Mouse (Mus musculus): Measurements from ENCODE around the gene Sec23b. TPM values are rescaled to one million over a fixed set of nuclear protein-coding genes. Genes with fewer than 3 reads are reported as not detected.
"Not testable (repeated sequence)": the region's sequence is repeated elsewhere in the genome, so short reads cannot be mapped to it uniquely, and the experiment has no call there.

Sec23b gene
- 100 to 1,000 TPM in 1 of 2 experiments, 10 to 100 TPM in 1; 89.6 to 101 TPM for total RNA-seq (2021)
- long read RNA-seq, experiment 1, transcript Sec23b-201 (20 exons, 2,779 nt): major isoform, 16 of 83 reads
- long read RNA-seq, experiment 1, partial matches to known transcripts: 28 of 83 reads
- long read RNA-seq, experiment 1, other reads (novel, unspliced or antisense): 39 of 83 reads
- long read RNA-seq, experiment 2, transcript Sec23b-201 (20 exons, 2,779 nt): major isoform, 10 of 31 reads
- long read RNA-seq, experiment 2, partial matches to known transcripts: 2 of 31 reads
- long read RNA-seq, experiment 2, other reads (novel, unspliced or antisense): 19 of 31 reads

GRCm38 (mm10) chr2:144555820-144556552 lies at the start of gene Sec23b:
Sec23b (plus strand) TSS chr2:144556229.
- peak; percentile 96 to 97 for DNase-seq

DNA sequence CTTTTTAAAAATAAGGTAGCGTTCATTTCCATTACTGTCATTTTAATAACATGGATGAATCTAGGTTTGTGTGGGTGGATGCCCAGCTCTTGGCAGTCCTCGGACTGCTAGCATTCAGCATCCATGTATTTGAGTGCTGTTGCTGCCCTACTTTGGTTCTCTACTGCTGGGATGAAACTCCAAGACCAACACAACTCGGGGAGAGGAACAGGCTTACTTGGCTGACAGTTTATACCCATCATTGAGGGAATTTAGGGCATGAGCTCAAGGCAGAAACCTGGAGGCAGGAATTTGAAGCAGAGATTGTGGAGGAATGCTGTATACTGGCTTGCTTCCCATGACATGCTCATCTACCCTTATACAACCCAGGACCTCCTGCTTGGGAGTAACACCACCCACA lies 41.4 kb upstream of the Sec23b start:
- no peak for DNase-seq

DNA sequence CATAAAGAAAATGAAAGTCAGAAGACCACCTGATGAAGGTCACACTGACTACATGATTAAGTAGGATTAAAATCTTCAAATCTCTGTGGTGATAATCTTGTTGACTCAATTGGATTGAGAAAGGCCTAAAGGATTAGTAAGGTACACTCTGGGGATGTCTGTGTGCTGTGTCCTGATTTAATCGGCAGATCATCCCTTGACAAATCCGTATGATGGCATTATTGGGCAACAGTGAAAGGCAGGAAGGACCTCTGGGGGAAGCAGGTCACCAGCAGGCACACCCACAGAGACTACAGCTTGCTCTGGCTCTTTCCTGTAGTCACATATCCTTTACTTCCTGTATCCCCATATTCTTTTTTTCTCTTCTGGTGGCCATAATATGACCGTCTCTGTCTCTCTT lies 36.3 kb upstream of the Sec23b start:
- no peak for DNase-seq

DNA sequence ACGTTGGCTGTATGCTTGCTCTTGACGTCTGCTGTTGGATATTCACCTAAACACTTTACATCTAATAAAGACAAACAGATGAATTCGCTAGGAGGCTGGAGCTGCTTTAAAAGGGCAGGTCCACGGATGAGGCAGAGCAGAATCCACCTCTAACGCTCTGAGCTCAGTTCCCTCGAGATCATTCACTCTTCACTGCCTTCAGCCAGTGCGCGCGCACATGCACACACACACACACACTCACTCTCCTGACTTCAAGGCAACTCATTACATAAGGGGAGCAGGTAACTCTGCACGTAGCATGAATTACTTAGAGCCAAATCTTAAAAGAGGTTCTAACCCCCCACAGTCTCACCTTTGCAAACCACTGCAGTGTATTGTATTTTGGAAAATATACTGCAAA lies 30.2 kb upstream of the Sec23b start:
- DNase-seq: no peak

GRCm38 (mm10) chr2:144526981-144527820 lies 28.8 kb upstream of the Sec23b start, which contains the start of the genes Dzank1 and Polr3f:
Dzank1 (minus strand) TSS chr2:144527414.
Polr3f (plus strand) TSS chr2:144527718.
- peak; percentile 97 to 98 for DNase-seq

- no peak for DNase-seq
Observed at GRCm38 (mm10) chr2:144527821-144528174, 28.2 kb upstream of the Sec23b start.

DNA sequence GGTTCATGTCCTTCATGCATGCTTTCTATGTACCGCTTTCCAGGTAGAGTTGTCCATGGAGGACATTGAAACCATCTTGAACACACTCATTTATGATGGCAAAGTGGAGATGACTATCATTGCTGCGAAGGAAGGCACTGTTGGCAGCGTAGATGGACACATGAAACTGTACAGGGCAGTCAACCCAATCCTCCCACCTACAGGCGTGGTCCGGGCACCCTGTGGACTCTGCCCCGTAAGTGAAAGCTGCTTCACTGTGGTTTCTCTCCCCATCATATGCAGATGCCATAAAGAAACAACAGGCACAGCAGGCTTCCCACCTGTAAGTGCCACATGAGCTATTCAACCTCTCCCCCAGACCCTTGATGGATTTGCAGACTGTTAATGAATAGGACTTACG lies 18.9 kb upstream of the Sec23b start:
- no peak for DNase-seq

- no peak for DNase-seq
Observed at GRCm38 (mm10) chr2:144541246-144541645, 14.8 kb upstream of the Sec23b start.

DNA sequence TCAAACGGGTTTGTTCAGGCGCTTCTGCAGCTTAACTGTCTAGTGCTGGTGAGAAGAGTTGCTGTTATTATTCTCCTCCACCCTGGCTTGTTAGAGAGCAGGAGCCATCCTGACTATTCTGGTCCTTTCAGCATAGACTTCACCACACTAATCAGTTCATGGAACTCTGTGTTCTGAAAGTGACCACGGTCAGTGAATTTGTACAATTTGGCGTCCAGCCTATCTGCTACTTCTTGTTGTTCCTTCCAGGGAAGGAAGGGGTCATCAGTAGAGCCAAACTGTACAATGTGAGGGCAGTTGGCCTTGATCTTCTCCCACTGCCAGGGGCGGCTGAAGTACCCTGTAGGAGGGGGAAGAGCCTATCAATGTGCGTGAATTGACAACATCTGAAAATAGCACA lies 12.4 kb upstream of the Sec23b start:
- DNase-seq: peak in 1 of 2 experiments; percentile 31

- peak; percentile 18 to 45 for DNase-seq
Observed at GRCm38 (mm10) chr2:144544630-144545029, 11.4 kb upstream of the Sec23b start.

- no peak for DNase-seq
Observed at GRCm38 (mm10) chr2:144545061-144545460, 11.0 kb upstream of the Sec23b start.

- peak; percentile 13 to 34 for DNase-seq
Observed at GRCm38 (mm10) chr2:144545481-144545880, 10.5 kb upstream of the Sec23b start.

- DNase-seq: no peak
Observed at GRCm38 (mm10) chr2:144547559-144547958, 8.5 kb upstream of the Sec23b start.

DNA sequence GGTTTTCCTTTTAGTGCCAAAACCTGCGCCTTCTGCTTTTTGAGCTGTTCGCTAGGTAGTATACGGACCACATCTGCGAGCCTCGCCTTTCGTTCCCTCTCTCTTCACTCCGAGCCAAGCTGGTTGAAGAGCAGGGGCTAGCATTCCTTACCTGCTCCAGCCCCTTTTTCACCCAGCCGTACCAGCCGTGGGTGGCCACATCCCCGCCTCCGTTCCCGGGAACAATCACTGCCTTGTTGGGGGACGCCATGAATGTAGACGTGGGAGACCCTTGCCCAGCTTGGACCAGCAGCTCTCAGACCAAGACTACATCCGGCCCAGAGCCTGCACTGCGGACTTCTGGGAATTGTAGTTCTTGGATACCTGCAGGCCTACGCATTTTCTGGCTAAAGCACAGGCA lies 5.5 kb upstream of the Sec23b start, which contains the start of gene Rbbp9:
TSS of gene Rbbp9 (minus strand) at position 341 of the 400 bp plus-strand sequence.
- DNase-seq: peak; percentile 68 to 69

DNA sequence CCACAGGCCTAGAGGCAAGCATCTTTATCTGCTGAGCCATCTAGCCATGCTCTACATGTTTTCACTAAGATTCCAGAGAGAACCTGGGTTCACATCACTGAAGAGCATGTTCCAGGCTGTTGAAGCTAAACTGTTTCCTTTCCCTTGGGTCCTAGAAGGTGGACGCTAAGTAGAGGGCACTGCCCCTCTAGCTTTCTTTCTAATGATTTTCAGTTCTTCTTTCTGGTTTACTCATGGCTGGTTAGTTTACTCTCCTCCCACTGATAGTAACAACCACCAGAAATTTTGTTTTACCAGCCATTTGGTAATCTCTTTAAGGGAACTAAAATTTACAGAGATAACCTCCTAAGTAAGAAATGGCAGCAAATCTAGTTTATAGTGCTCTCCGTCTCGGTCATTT lies 2.1 kb upstream of the Sec23b start:
- DNase-seq: no peak

DNA sequence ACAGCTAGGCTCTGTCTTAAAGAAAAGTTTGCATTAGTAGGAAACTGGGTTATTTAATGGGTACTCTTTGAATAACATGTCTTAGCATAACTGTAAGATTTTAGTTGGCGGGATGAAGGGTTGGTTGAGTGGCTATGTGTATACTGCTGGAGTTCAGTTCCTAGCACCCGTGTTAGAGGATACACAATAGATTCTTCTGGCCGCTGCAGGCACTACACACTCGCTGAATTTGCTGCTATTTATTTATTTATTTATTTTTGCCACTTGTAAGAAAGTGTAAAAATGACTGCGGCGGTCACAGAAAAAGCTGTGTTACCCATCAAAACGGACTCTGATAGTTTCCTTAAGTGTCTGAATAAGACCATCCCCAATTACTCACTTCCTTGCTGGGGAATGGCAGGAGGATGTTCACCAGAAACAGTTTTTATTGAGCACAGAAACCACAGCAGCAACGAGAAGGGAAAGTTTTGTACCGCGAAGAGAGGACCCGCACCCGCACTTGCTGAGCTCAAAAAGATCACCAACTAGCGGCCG lies 676 bp upstream of the Sec23b start:
- DNase-seq: peak in 1 of 2 experiments; percentile 4

GRCm38 (mm10) chr2:144588723-144589122 lies 32.7 kb downstream of the Sec23b start:
- DNase-seq: no peak

DNA sequence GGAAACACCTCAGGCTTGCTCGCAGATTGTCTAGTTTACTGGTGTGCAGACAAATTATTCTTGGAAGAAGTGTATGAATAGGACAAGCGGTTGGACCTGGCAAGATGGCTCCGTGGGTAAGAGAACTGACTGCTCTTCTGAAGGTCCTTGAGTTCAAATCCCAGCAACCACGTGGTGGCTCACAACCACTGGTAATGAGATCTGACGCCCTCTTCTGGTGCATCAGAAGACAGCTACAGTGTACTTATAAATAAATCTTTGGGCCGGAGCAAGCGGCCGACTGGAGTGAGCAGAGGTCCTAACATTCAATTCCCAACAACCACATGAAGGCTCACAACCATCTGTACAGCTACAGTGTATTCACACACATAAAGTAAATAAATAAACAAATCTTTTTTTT lies 37.0 kb downstream of the Sec23b start:
- DNase-seq: not testable (repeated sequence)

- DNase-seq: peak; percentile 85
Observed at GRCm38 (mm10) chr2:144593951-144594651, 38.1 kb downstream of the Sec23b start, which contains the start of gene Smim26. Smim26 (plus strand) TSS chr2:144594054.

DNA sequence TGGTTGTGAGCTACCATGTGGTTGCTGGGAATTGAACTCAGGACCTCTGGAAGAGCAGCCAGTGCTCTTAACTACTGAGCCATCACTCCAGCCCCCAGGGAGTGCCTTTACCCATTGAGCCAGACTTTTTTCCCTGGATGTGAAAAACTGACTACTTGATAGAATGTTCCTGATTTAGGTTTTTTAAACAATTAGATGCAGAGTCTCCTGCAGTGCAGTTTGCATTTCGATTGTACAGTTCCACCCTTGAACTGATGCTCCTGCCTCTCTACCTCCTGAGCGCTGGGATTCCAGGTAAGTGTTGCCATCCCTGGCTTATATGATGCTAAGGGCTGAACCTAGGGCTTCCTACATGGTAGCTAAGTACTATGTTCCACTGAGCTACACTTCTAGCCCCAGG lies 42.0 kb downstream of the Sec23b start:
- DNase-seq: no peak

Measured in adrenal gland, postnatal 36 days (tissue).